Mouse (Mus musculus): ENCODE results near the gene Arih2.

DNA sequence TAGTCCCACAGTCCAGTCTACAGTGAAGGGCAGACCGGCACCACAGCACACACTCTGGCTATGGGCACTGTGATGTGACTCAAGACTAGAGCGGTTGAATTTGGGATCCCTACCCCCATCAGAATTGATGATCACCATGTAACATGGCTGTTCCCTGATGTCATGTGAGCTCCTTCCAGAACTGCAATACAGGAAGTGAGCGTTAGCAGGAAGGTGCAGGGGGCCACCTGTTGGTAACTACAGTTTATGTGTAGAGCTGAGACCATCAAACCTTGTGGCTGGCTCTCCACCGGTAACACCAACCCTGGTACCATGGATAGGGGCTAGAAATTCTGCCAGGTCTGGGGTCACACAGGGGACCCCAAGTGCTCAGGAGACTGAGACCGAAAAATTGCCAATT is 60.0 kb downstream of the Arih2 start:
- TF ChIP-seq CTCF (IDR thresholded peaks at IDR 0.05; ENCODE audit: low read depth) (peak; percentile 47; the same call in 1 of the 2 replicates), EP300 (IDR thresholded peaks at IDR 0.05; ENCODE audit: low read depth) (no peak)
